Mouse (Mus musculus) megakaryocyte-erythroid progenitor cell, adult 5 weeks (primary cell): ENCODE results near the gene Rab44. TPM values are rescaled to one million over a fixed set of nuclear protein-coding genes. Genes with fewer than 3 reads are reported as not detected.

Source experiments
- polyA plus RNA-seq: library from polyadenylated mRNA; stranded (reverse); fragments of >175 nt; gene quantifications from 2 replicates; pipeline ENCODE4 v1.2.3, GENCODE M21; 2012

The Rab44 gene
- polyA plus RNA-seq = 293 and 320 TPM in 2 replicates

GRCm38 (mm10) chr17:29113591-29114352 is at the start of gene Rab44:
Rab44 (plus strand) TSS chr17:29114145.

GRCm38 (mm10) chr17:29090776-29091175 is 23.2 kb upstream of the Rab44 start, which contains the start of gene Cdkn1a:
Cdkn1a (plus strand) TSS chr17:29090976.

Other genes with a start within 250 kb of the Rab44 start
- 0.82 and 1.5 TPM in 2 replicates for gene 4930539E08Rik, start 198.8 kb upstream of the Rab44 start, polyA plus RNA-seq
- 0.37 and 1.4 TPM in 2 replicates for gene Pxt1, start 170.3 kb upstream of the Rab44 start, polyA plus RNA-seq
- gene Kctd20, start 162.2 kb upstream of the Rab44 start, polyA plus RNA-seq = 157 and 232 TPM in 2 replicates
- 95.7 and 104 TPM in 2 replicates for gene Stk38, start 106.2 kb upstream of the Rab44 start, polyA plus RNA-seq
- gene Srsf3, start 81.5 kb upstream of the Rab44 start, polyA plus RNA-seq = 124 and 163 TPM in 2 replicates
- gene Cdkn1a, start 23.2 kb upstream of the Rab44 start, polyA plus RNA-seq = 78.2 and 97.6 TPM in 2 replicates
- 22.8 and 30.5 TPM in 2 replicates for gene Cpne5, start 124.0 kb downstream of the Rab44 start, polyA plus RNA-seq
- 53.9 and 57.8 TPM in 2 replicates for gene Ppil1, start 150.0 kb downstream of the Rab44 start, polyA plus RNA-seq
- gene BC004004, start 154.6 kb downstream of the Rab44 start, polyA plus RNA-seq = 38.1 and 39.5 TPM in 2 replicates
- gene Pi16, start 203.5 kb downstream of the Rab44 start, polyA plus RNA-seq = 19.9 and 35.3 TPM in 2 replicates
- gene Mtch1, start 233.8 kb downstream of the Rab44 start, polyA plus RNA-seq = 148 and 161 TPM in 2 replicates
- gene Fgd2, start 246.8 kb downstream of the Rab44 start, polyA plus RNA-seq = 71.5 and 73.8 TPM in 2 replicates